Mouse (Mus musculus) embryonic facial prominence, embryonic 15.5 days (tissue): ENCODE results near the gene Hist1h1t. TPM values are rescaled to one million over a fixed set of nuclear protein-coding genes. Genes with fewer than 3 reads are reported as not detected.

Source experiments
- ATAC-seq: fragments of 200-750 bp; cut with Nextera tagmentation; 2 replicates; pipeline ENCODE4 v1.8.0; 2017; ENCODE audit warnings: low read depth, moderate TSS enrichment; ENCODE audit not compliant: insufficient number of reproducible peaks, low FRiP score, low TSS enrichment
- H3K27ac ChIP-seq: fragments of 300-500 bp; sonication (generic); replicated peaks from 2 replicates; pipeline ENCODE4 v1.5.1; 2015; ENCODE audit warnings: mild to moderate bottlenecking, inconsistent platforms
- H3K27me3 ChIP-seq: fragments of 300-500 bp; sonication (generic); 2 replicates; pipeline ENCODE4 v1.6.1; 2015; ENCODE audit warnings: inconsistent platforms
- H3K36me3 ChIP-seq: fragments of 300-500 bp; sonication (generic); 2 replicates; pipeline ENCODE4 v1.6.1; 2015; ENCODE audit warnings: mild to moderate bottlenecking, inconsistent platforms
- H3K4me1 ChIP-seq: fragments of 300-500 bp; sonication (generic); 2 replicates; pipeline ENCODE4 v1.6.1; 2015; ENCODE audit warnings: inconsistent platforms
- H3K4me2 ChIP-seq: fragments of 300-500 bp; sonication (generic); replicated peaks from 2 replicates; pipeline ENCODE4 v1.6.1; 2015; ENCODE audit warnings: mild to moderate bottlenecking, inconsistent platforms
- H3K4me3 ChIP-seq: fragments of 300-500 bp; sonication (generic); replicated peaks from 2 replicates; pipeline ENCODE4 v1.5.1; 2015; ENCODE audit warnings: mild to moderate bottlenecking, inconsistent platforms
- H3K9ac ChIP-seq: fragments of 300-500 bp; sonication (generic); 2 replicates; pipeline ENCODE4 v1.6.1; 2015; ENCODE audit warnings: inconsistent platforms
- H3K9me3 ChIP-seq: fragments of 300-500 bp; sonication (generic); replicated peaks from 2 replicates; pipeline ENCODE4 v1.6.1; 2016; ENCODE audit warnings: inconsistent platforms
- WGBS: fragments of 180-500 bp; shearing (Covaris S2); methylation state at CpG from one replicate; pipeline ENCODE4 v1.1.7; 2015; 5-methylcytosine and 5-hydroxymethylcytosine counted together
- polyA plus RNA-seq: library from polyadenylated mRNA; unstranded; fragments of >200 nt; fragmentation: Nextera tagmentation; extraction: Ambion mirVana; gene quantifications from 2 replicates; pipeline ENCODE4 v1.2.1, GENCODE M21; 2015

The Hist1h1t gene
- polyA plus RNA-seq, 1 experiment from 2014 or later = not detected

DNA sequence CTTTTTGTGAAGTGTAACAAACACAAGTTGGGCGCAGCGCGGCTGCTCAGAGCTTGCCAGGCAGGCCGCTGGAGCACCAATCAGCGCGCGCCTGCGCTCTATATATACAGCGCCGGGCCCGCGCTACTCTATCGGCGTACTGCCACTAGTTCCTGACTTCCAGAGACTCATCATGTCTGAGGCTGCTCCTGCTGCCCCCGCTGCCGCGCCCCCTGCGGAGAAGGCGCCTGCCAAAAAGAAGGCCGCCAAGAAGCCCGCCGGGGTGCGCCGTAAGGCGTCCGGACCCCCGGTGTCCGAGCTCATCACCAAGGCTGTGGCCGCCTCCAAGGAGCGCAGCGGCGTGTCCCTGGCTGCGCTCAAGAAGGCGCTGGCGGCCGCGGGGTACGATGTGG is 43.1 kb downstream of the Hist1h1t start, which contains the start of gene Hist1h1c:
TSS of gene Hist1h1c (plus strand) at position 132 of the 392 bp plus-strand sequence.
- peak; percentile 94 for ATAC-seq
- H3K4me1 ChIP-seq = peaks cover 13% of the 10 kb centered on the region; the same call in 1 of the 2 replicates
- H3K27me3 ChIP-seq = no peaks in the 10 kb centered on the region
- no peaks in the 10 kb centered on the region for H3K9me3 ChIP-seq
- WGBS = 0% methylated on average over 38 of the region's 38 CpGs
- no peaks in the 10 kb centered on the region for H3K36me3 ChIP-seq
- peak within 1 kb of the TSS; percentile 96 for H3K4me2 ChIP-seq
- peak within 1 kb of the TSS; percentile 56 for H3K9ac ChIP-seq
- peak within 1 kb of the TSS; percentile 61 for H3K4me3 ChIP-seq
- H3K27ac ChIP-seq = peak within 1 kb of the TSS; percentile 98

DNA sequence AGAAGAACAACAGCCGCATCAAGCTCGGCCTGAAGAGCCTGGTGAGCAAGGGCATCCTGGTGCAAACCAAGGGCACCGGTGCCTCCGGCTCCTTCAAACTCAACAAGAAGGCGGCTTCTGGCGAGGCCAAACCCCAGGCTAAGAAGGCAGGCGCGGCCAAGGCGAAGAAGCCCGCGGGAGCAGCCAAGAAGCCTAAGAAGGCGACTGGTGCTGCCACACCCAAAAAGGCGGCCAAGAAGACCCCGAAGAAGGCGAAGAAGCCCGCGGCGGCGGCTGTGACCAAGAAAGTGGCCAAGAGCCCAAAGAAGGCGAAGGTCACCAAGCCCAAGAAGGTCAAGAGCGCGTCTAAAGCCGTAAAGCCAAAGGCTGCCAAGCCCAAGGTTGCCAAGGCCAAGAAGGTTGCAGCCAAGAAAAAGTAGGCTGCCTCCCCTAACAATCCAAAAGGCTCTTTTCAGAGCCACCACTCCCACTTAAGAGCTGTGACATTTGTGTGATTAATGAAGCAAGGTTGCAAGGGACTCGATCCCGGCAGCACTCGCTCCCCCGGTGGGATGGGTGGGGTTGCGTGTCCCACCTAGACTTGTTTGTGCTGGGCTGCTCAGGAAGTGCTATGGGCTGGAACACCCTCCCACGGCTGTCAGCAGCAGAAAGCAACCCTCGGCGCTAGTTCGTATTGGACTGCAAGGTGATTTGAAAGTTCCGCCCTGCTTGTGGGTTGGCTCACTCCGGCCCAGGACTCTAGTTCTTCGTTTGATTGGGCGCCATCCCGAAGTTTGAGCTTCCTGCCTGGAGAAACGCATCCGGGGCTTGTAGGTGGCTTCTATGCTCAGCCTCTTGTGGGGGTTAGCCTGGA is 43.7 kb downstream of the Hist1h1t start:
- H3K9me3 ChIP-seq = no peaks in the 10 kb centered on the region
- WGBS = 0% methylated on average over 39 of the region's 39 CpGs
- H3K9ac ChIP-seq = peak overlapping the region; percentile 56
- ATAC-seq = peak; percentile 90
- peak overlapping the region; percentile 96 for H3K4me2 ChIP-seq
- H3K27ac ChIP-seq = peak overlapping the region; percentile 98
- no peaks in the 10 kb centered on the region for H3K27me3 ChIP-seq
- H3K4me1 ChIP-seq = peaks cover 13% of the 10 kb centered on the region; the same call in 1 of the 2 replicates
- H3K36me3 ChIP-seq = no peaks in the 10 kb centered on the region
- peak overlapping the region; percentile 61 for H3K4me3 ChIP-seq

DNA sequence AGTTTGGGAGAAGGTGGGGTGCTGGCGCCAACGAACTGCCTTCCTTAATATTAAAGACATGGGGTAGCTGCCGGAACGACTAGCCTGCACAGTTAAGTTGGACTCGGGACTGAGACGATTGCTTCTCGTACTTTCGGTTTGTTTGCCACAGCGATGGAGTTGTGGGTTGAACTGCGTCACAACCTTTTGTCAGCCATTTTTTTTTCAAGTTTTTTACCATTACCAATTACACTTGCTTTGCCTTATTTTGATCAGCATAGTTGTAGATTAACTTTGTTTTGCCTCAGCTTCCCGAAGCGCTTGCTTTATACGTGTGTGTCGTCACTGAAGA is 44.3 kb downstream of the Hist1h1t start:
- H3K9me3 ChIP-seq = no peaks in the 10 kb centered on the region

DNA sequence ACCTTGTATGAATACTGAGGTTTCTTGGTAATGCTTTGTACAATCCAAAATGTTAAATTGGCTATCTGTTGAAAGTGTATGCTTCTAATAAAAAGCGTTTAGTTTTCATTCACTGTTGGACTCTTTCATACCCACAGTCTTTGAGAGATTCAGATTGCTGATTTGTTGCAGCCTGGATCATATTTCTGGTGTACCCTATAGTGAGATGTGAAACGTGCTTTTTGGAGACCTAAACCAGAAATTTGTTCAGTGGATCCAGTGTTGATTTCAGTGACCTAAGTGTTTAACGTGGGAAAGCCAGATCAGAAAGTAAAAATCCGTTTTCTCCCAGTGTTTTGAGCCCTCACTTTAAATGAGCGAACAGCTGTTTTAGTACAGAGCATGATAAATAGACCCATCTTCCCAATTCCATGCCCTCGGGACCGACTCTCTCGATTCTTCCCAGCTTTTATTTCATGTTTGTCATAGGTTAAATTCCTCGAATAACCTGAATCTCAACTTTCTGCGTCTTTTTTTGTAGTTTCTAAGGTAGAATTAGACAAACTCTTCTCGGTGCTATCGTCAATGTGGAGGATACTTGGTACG is 44.7 kb downstream of the Hist1h1t start:
- Histone ChIP-seq H3K36me3 (no peaks in the 10 kb centered on the region), H3K4me1 (peaks cover 13% of the 10 kb centered on the region; the same call in 1 of the 2 replicates), H3K4me2 (peak overlapping the region; percentile 96), H3K9ac (peak overlapping the region; percentile 56), H3K27ac (peak overlapping the region; percentile 98), H3K9me3 (no peaks in the 10 kb centered on the region), H3K4me3 (peak overlapping the region; percentile 61), H3K27me3 (no peaks in the 10 kb centered on the region)
- ATAC-seq = no peak
- WGBS = 19% methylated on average over 13 of the region's 13 CpGs

More for the DNA sequence above, 44.3 kb downstream of the Hist1h1t start:
- under 1% methylated on average over 14 of the region's 14 CpGs for WGBS
- Histone ChIP-seq H3K4me3 (peak overlapping the region; percentile 61), H3K36me3 (no peaks in the 10 kb centered on the region), H3K4me1 (peaks cover 13% of the 10 kb centered on the region; the same call in 1 of the 2 replicates), H3K4me2 (peak overlapping the region; percentile 96), H3K27ac (peak overlapping the region; percentile 98), H3K9ac (peak overlapping the region; percentile 56), H3K27me3 (no peaks in the 10 kb centered on the region)
- no peak; the same call in 1 of the 2 replicates for ATAC-seq

DNA sequence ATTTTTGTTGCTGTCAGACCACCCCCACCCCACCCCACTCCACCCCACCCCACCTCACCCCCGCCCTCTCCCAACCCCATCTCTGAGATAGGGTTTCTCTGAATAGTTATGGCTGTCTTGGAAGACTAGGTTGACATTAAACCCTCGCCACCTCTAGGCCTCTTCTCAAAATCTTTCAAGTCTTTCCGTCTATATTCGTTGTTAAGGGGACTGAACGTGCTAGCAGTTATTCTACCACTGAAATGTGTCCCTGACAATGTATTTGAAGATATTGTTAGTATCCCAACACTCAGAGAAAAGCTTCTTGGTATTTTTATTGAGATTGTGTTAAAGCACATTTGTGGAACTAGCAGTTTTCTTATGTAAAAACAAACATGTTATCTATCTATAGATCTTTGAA is 45.3 kb downstream of the Hist1h1t start:
- Histone ChIP-seq H3K4me1 (peaks cover 13% of the 10 kb centered on the region; the same call in 1 of the 2 replicates), H3K27me3 (no peaks in the 10 kb centered on the region), H3K9ac (no peak overlapping the region), H3K4me2 (peak overlapping the region; percentile 96), H3K36me3 (no peaks in the 10 kb centered on the region), H3K9me3 (no peaks in the 10 kb centered on the region), H3K27ac (no peak overlapping the region), H3K4me3 (no peak overlapping the region)
- ATAC-seq = no peak
- 57% methylated on average over 5 of the region's 5 CpGs for WGBS

DNA sequence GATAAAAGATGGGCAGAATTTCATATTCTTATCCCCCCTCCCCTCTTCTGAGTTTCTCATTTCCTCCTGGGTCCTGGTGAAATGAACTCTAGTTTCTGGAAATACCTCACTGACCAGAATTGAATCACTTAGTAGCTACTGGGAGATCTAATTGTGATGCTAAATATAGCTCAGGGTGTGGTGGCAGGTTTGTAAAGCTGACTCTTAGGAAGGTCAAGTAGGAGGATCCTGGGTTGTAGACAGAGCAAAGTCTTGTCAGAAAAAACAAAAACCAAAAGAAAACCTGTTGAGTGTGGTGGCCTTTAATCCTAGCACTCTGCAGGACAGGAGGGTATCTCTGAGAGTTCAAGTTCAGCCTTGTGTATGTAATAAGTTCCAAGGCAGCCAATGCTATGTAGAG is 46.4 kb downstream of the Hist1h1t start:
- Histone ChIP-seq H3K9me3 (no peaks in the 10 kb centered on the region), H3K4me3 (no peak overlapping the region), H3K36me3 (no peaks in the 10 kb centered on the region), H3K4me2 (no peak overlapping the region), H3K4me1 (peaks cover 14% of the 10 kb centered on the region; the same call in 1 of the 2 replicates), H3K27me3 (no peaks in the 10 kb centered on the region), H3K27ac (no peak overlapping the region), H3K9ac (no peak overlapping the region)
- no peak for ATAC-seq

DNA sequence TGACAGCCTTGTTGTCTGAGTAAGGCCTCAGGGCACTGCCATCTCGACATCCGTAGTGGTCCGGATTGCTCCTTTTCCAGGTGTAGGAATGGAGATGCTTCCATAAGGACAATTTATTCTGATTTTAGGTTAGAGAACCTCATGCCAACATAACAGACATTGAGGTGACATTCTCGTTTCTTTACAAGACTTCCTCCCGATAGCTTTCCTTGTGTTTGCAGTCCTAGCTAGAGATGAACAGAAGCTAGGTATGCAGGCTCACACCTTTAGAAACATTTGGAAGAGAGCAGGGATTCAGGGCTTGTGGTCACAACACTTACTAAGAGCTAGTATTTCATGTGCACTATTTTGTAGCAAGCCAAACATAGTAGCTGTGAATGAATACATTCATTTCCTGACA is 47.6 kb downstream of the Hist1h1t start:
- Histone ChIP-seq H3K4me3 (no peak overlapping the region), H3K36me3 (no peaks in the 10 kb centered on the region), H3K27me3 (no peaks in the 10 kb centered on the region), H3K9ac (no peak overlapping the region), H3K9me3 (no peaks in the 10 kb centered on the region), H3K27ac (no peak overlapping the region; the same call in 1 of the 2 replicates), H3K4me2 (no peak overlapping the region), H3K4me1 (peaks cover 22% of the 10 kb centered on the region)
- WGBS = 65% methylated on average over 5 of the region's 5 CpGs
- ATAC-seq = no peak

DNA sequence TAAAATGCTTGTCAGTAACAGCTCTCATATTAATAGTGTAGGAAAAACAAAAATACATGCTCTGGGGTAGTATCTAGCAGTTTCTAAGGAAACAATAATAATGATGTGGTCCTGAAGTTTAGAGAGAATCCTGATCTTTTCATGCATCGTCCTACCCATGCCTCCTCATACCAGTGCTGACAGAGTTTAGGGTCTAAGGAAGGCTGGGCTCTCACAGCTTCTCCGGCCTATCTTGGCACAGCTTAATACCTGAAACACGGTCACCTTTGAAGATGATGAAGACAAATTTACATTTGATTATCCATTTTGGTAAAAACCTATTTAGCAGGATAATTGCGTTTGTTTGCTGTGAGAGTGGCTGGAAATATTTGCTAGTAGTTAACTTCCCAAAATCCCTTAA is 48.3 kb downstream of the Hist1h1t start:
- H3K4me1 ChIP-seq = peaks cover 27% of the 10 kb centered on the region
- no peak overlapping the region for H3K27ac ChIP-seq
- H3K4me3 ChIP-seq = peak overlapping the region; percentile 43
- ATAC-seq = no peak
- H3K9me3 ChIP-seq = no peaks in the 10 kb centered on the region
- no peak overlapping the region for H3K9ac ChIP-seq
- peak overlapping the region; percentile 52 for H3K4me2 ChIP-seq
- H3K36me3 ChIP-seq = no peaks in the 10 kb centered on the region
- 31% methylated on average over 4 of the region's 4 CpGs for WGBS
- no peaks in the 10 kb centered on the region for H3K27me3 ChIP-seq

DNA sequence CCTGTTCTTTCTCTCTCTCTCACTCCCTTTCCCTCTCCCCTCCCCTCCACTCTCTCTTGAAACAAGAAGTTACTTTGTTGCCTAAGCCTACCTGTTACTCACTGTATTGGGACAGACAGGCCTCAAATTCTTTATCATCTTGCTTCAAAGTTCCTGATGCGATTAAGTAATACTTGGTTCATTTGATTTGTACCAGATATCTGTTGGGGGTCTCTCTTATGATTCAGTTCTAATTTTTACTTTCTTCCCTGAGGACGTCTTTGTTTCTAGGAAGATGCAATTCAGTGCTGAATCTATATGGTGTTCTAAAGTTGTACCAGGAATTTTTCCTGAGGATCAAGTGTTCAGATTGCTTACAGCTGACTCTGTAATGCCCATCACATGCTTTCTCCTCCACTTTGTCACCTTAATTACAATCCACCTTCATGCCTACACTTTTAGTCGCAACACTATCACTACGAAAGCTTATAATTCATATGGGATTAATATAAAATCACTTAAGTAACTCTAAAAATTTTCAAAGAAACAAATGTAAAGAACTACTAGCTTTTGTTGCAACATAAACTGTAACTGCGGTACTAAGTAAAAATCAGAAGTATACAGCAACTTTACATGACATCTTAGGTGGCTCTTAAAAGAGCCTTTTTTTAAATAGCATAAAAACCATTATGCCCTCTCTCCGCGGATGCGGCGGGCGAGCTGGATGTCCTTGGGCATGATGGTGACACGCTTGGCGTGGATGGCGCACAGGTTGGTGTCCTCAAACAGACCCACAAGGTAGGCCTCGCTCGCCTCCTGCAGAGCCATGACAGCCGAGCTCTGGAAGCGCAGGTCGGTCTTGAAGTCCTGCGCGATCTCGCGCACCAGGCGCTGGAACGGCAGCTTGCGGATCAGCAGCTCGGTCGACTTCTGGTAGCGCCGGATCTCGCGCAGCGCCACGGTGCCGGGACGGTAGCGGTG is 49.1 kb downstream of the Hist1h1t start:
- WGBS = 1% methylated on average over 15 of the region's 36 CpGs
- no peaks in the 10 kb centered on the region for H3K27me3 ChIP-seq
- no peak for ATAC-seq
- H3K4me3 ChIP-seq = peak overlapping the region; percentile 43
- H3K36me3 ChIP-seq = no peaks in the 10 kb centered on the region
- H3K27ac ChIP-seq = peak overlapping the region; percentile 69
- H3K4me1 ChIP-seq = peaks cover 23% of the 10 kb centered on the region
- H3K9ac ChIP-seq = no peak overlapping the region
- H3K9me3 ChIP-seq = no peaks in the 10 kb centered on the region
- H3K4me2 ChIP-seq = peak overlapping the region; percentile 52

DNA sequence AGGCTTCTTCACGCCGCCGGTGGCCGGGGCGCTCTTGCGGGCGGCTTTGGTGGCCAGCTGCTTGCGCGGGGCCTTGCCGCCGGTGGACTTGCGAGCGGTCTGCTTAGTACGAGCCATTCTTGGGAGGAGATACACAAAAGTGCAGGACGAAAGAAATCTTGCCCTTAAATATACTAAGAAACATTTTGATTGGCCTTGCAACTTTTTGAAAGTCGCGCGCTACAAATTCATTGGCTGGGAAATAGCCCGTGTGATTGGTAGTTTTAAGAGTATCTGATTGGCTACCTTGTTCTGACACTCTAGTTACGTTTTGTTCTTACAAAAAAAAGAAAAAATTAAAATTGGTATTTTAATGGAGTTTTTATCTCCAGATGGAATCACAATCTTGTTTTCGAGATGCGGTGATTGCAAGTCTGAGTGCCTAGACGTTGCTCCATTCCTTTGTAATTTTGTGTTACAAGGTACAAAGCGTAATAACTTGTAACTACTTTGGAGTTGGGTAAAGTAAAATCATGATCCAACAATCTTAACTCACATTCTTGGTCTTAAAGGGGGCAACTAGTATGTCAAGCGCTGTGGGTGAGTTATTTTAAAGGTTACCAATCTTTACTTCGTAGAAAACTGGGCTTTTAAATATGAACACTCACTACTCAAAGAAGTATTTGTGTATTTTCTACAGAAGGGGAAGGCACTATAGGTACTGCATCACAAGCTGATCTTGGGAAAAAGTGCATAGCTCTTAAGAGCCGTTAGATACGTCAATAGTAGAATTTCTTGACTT is 50.0 kb downstream of the Hist1h1t start, which contains the start of gene Hist1h3c:
TSS of gene Hist1h3c (minus strand) at position 222 of the 781 bp plus-strand sequence.
- no peaks in the 10 kb centered on the region for H3K27me3 ChIP-seq
- H3K4me3 ChIP-seq = peak within 1 kb of the TSS; percentile 43
- ATAC-seq = peak; percentile 76
- no peaks in the 10 kb centered on the region for H3K9me3 ChIP-seq
- no peaks in the 10 kb centered on the region for H3K36me3 ChIP-seq
- peak within 1 kb of the TSS; percentile 52 for H3K4me2 ChIP-seq
- WGBS = under 1% methylated on average over 25 of the region's 28 CpGs
- H3K9ac ChIP-seq = peak within 1 kb of the TSS; percentile 18; the same call in 1 of the 2 replicates
- H3K27ac ChIP-seq = peak within 1 kb of the TSS; percentile 98
- H3K4me1 ChIP-seq = peaks cover 19% of the 10 kb centered on the region
